Mouse (Mus musculus) midbrain, embryonic 12.5 days (tissue): ENCODE measurements around the gene Med29. TPM values are rescaled to one million over a fixed set of nuclear protein-coding genes. Genes with fewer than 3 reads are reported as not detected.

Experiments used
- ATAC-seq: fragments of 200-750 bp; cut with Nextera tagmentation; 2 replicates; pipeline ENCODE4 v1.8.0; 2017; ENCODE audit warnings: low read depth, moderate TSS enrichment, moderate library complexity; ENCODE audit not compliant: low FRiP score
- H3K27ac ChIP-seq: fragments of 300-500 bp; sonication (generic); replicated peaks from 2 replicates; pipeline ENCODE4 v1.5.1; 2016; ENCODE audit warnings: mild to moderate bottlenecking
- H3K27me3 ChIP-seq: fragments of 300-500 bp; sonication (generic); 2 replicates; pipeline ENCODE4 v1.6.1; 2016; ENCODE audit warnings: mild to moderate bottlenecking
- H3K36me3 ChIP-seq: fragments of 300-500 bp; sonication (generic); 2 replicates; pipeline ENCODE4 v1.6.1; 2016
- H3K4me1 ChIP-seq: fragments of 300-500 bp; sonication (generic); 2 replicates; pipeline ENCODE4 v1.6.1; 2016
- H3K4me2 ChIP-seq: fragments of 300-500 bp; sonication (generic); replicated peaks from 2 replicates; pipeline ENCODE4 v1.6.1; 2016; ENCODE audit warnings: mild to moderate bottlenecking, moderate library complexity
- H3K4me3 ChIP-seq: fragments of 300-500 bp; sonication (generic); 2 replicates; pipeline ENCODE4 v1.5.1; 2016; ENCODE audit warnings: mild to moderate bottlenecking
- H3K9ac ChIP-seq: fragments of 300-500 bp; sonication (generic); replicated peaks from 2 replicates; pipeline ENCODE4 v1.6.1; 2016; ENCODE audit warnings: mild to moderate bottlenecking, moderate library complexity
- H3K9me3 ChIP-seq: fragments of 300-500 bp; sonication (generic); 2 replicates; pipeline ENCODE4 v1.6.1; 2016; ENCODE audit warnings: mild to moderate bottlenecking
- WGBS: fragments of 180-500 bp; shearing (Covaris S2); methylation state at CpG from one replicate; pipeline ENCODE4 v1.1.7; 2016; 5-methylcytosine and 5-hydroxymethylcytosine counted together
- polyA plus RNA-seq: library from polyadenylated mRNA; unstranded; fragments of >200 nt; fragmentation: Nextera tagmentation; extraction: Ambion mirVana; gene quantifications from 2 replicates; pipeline ENCODE4 v1.2.1, GENCODE M21; 2016

The Med29 gene
- polyA plus RNA-seq, 1 experiment from 2014 or later, result 46.9 TPM

GRCm38 (mm10) chr7:28372251-28373108 lies 20.0 kb downstream of the Med29 start, which contains the start of gene Plekhg2:
Gene Plekhg2, minus strand, starts transcription at chr7:28372599.
- Histone ChIP-seq H3K9ac (peak within 1 kb of the TSS; percentile 86), H3K9me3 (no peaks in the 10 kb centered on the region), H3K36me3 (peaks cover 27% of the 10 kb centered on the region), H3K4me3 (peak within 1 kb of the TSS; percentile 81), H3K4me1 (peaks cover 45% of the 10 kb centered on the region), H3K4me2 (peak within 1 kb of the TSS; percentile 87), H3K27ac (peak within 1 kb of the TSS; percentile 91), H3K27me3 (peaks cover 9% of the 10 kb centered on the region)
- WGBS, result under 1% methylated on average over 56 of the region's 66 CpGs
- ATAC-seq, result peak; percentile 82

DNA sequence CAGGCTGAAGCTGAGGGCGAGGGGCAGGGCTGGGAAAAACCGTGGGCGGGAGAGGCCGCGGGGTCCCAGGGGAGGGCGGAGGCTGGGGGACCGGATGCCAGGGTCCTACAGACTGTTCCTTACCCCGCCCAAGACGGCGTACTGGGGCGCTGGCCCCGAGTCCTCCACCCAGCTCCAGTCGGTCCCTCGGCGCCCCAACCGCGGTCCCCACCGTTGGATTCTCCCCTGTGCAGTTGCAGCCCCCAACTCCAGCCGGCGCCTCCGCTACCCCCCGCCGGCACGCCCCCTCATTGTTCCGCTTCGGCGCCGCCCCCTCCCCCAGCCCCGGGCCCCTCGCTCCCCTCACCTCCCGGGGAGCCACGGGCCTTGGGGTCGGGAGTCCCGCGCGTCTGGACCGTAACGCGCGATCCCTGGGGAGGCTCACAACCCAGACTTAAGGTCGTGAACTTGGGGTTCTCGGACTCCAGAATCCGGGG lies 21.0 kb downstream of the Med29 start:
- H3K4me3 ChIP-seq, result peak overlapping the region; percentile 81
- peaks cover 40% of the 10 kb centered on the region for H3K4me1 ChIP-seq
- H3K27me3 ChIP-seq, result 0 out of 2 replicates have a peak, but pooled peaks cover 3% of the 10 kb centered on the region
- H3K9me3 ChIP-seq, result no peaks in the 10 kb centered on the region
- H3K36me3 ChIP-seq, result peaks cover 36% of the 10 kb centered on the region
- 1% methylated on average over 37 of the region's 43 CpGs for WGBS
- H3K4me2 ChIP-seq, result peak overlapping the region; percentile 87
- peak overlapping the region; percentile 91 for H3K27ac ChIP-seq
- peak overlapping the region; percentile 86 for H3K9ac ChIP-seq
- no peak for ATAC-seq

GRCm38 (mm10) chr7:28370977-28371513 lies 21.5 kb downstream of the Med29 start:
- Histone ChIP-seq H3K27ac (peak overlapping the region; percentile 91), H3K4me2 (peak overlapping the region; percentile 87), H3K36me3 (peaks cover 41% of the 10 kb centered on the region), H3K27me3 (no peaks in the 10 kb centered on the region), H3K9ac (peak overlapping the region; percentile 86), H3K9me3 (no peaks in the 10 kb centered on the region), H3K4me1 (peaks cover 35% of the 10 kb centered on the region), H3K4me3 (peak overlapping the region; percentile 81)
- ATAC-seq, result no peak
- WGBS, result 12% methylated on average over 11 of the region's 11 CpGs

DNA sequence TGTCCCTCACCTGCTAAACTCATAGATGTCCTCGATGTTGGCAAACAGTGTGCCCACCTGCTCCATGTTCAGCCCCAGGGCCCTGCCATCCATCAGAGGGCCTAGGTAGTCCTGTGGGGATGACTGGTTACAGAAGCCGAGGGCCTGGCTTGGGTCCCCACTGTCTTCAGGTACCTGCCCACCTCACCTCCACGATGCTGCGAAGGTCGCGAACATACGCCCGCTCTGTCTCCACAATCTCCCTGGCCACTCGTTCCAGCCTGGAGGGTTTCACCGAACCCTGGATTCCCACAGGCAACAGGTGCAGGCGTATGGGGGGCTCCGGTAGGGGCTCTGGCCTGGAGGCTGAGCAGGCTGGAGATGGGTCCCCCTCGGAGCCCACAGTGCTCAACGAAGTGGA lies 22.5 kb downstream of the Med29 start:
- H3K36me3 ChIP-seq, result peaks cover 50% of the 10 kb centered on the region
- H3K4me1 ChIP-seq, result peaks cover 28% of the 10 kb centered on the region
- 95% methylated on average over 14 of the region's 14 CpGs for WGBS
- no peak overlapping the region for H3K27ac ChIP-seq
- H3K4me3 ChIP-seq, result peak overlapping the region; percentile 81
- ATAC-seq, result no peak
- H3K9me3 ChIP-seq, result no peaks in the 10 kb centered on the region
- H3K4me2 ChIP-seq, result peak overlapping the region; percentile 87
- H3K9ac ChIP-seq, result peak overlapping the region; percentile 86
- H3K27me3 ChIP-seq, result no peaks in the 10 kb centered on the region

GRCm38 (mm10) chr7:28368276-28368920 lies 24.1 kb downstream of the Med29 start:
- WGBS, result 92% methylated on average over 16 of the region's 16 CpGs
- Histone ChIP-seq H3K4me2 (no peak overlapping the region), H3K27me3 (no peaks in the 10 kb centered on the region), H3K4me3 (no peak overlapping the region), H3K9me3 (no peaks in the 10 kb centered on the region), H3K27ac (no peak overlapping the region), H3K4me1 (peaks cover 25% of the 10 kb centered on the region), H3K9ac (peak overlapping the region; percentile 16; the same call in 1 of the 2 replicates), H3K36me3 (peaks cover 65% of the 10 kb centered on the region)
- no peak for ATAC-seq

- 91% methylated on average over 16 of the region's 16 CpGs for WGBS
- H3K27ac ChIP-seq, result no peak overlapping the region
- no peak overlapping the region for H3K4me3 ChIP-seq
- peaks cover 68% of the 10 kb centered on the region for H3K36me3 ChIP-seq
- H3K27me3 ChIP-seq, result no peaks in the 10 kb centered on the region
- H3K9ac ChIP-seq, result 0 out of 2 replicates have a peak overlapping the region, but pooled peaks have one; percentile 16
- H3K4me2 ChIP-seq, result no peak overlapping the region
- peaks cover 25% of the 10 kb centered on the region for H3K4me1 ChIP-seq
- no peak for ATAC-seq
- H3K9me3 ChIP-seq, result no peaks in the 10 kb centered on the region
These were observed 24.7 kb downstream of the Med29 start for GRCm38 (mm10) chr7:28367663-28368275.

- Histone ChIP-seq H3K36me3 (peaks cover 77% of the 10 kb centered on the region), H3K4me2 (no peak overlapping the region), H3K9me3 (no peaks in the 10 kb centered on the region), H3K27ac (no peak overlapping the region), H3K4me3 (no peak overlapping the region), H3K4me1 (peaks cover 15% of the 10 kb centered on the region), H3K9ac (no peak overlapping the region), H3K27me3 (no peaks in the 10 kb centered on the region)
- 92% methylated on average over 16 of the region's 16 CpGs for WGBS
- no peak for ATAC-seq
These were observed 30.0 kb downstream of the Med29 start for GRCm38 (mm10) chr7:28362441-28363060.

DNA sequence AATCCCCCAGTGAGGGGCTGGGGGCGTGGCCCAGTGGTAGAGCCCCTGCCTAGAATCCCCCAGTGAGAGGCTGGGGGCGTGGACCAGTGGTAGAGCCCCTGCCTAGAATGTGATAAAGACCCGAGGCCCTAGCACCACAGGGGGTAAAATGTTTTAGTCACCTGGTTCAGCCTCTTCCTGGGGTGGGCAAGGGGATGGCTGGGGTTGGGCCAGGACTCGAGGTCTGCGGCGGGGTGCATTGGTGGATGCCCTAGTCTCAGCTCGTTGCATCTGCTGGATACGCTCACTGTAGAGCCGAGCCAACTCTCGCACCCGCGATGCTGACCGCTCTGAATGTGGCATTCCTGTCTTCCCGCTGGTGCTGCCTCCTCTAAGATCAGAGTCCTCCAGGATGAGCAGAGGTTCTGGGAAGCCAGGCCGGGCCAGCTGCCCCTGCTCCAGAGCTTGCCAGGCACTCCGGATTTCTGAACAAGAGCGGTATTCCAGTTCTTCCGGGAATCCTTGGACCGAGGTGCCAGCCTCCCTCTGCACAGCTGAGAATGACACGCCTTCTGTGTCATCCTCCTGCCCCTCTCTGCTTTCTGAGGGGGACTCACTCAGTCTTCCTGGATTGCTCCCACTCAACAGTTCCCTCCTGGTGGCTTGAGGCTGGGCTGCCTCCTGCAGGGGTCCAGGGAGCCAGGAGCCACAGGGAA lies 30.7 kb downstream of the Med29 start:
- H3K27me3 ChIP-seq, result no peaks in the 10 kb centered on the region
- H3K9ac ChIP-seq, result no peak overlapping the region
- H3K9me3 ChIP-seq, result no peaks in the 10 kb centered on the region
- H3K27ac ChIP-seq, result no peak overlapping the region
- peaks cover 22% of the 10 kb centered on the region for H3K4me1 ChIP-seq
- ATAC-seq, result no peak
- WGBS, result 95% methylated on average over 20 of the region's 20 CpGs
- H3K4me3 ChIP-seq, result no peak overlapping the region
- H3K36me3 ChIP-seq, result peaks cover 69% of the 10 kb centered on the region
- H3K4me2 ChIP-seq, result no peak overlapping the region

DNA sequence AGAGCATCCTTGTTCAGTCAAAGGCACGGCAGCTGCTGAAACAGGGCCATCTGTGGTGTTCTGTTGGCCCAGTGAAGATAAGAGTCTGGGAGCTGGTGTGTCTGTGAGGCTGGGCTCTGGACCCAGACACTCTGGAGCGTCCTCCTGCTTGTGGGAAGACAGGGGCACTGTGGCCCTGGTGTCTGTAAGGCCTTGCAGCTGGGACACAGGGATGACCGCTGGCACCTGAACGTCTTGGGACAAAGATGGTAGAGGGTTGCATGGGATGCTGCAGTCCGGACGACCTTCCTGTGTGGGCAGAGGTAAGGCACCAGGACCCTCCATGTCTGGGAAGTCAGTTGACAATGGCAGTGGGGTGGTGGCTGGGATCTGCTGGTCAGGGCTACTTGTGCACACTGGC lies 32.2 kb downstream of the Med29 start:
- H3K36me3 ChIP-seq, result peaks cover 60% of the 10 kb centered on the region
- WGBS, result 89% methylated on average over 6 of the region's 6 CpGs
- no peak overlapping the region for H3K4me2 ChIP-seq
- no peak overlapping the region for H3K4me3 ChIP-seq
- H3K27me3 ChIP-seq, result no peaks in the 10 kb centered on the region
- no peak overlapping the region for H3K27ac ChIP-seq
- peaks cover 26% of the 10 kb centered on the region for H3K4me1 ChIP-seq
- H3K9me3 ChIP-seq, result no peaks in the 10 kb centered on the region
- ATAC-seq, result no peak
- no peak overlapping the region for H3K9ac ChIP-seq

GRCm38 (mm10) chr7:28359854-28360253 lies 32.7 kb downstream of the Med29 start:
- ATAC-seq, result no peak
- H3K4me3 ChIP-seq, result no peak overlapping the region
- 96% methylated on average over 10 of the region's 10 CpGs for WGBS
- H3K27ac ChIP-seq, result no peak overlapping the region
- H3K9me3 ChIP-seq, result no peaks in the 10 kb centered on the region
- no peaks in the 10 kb centered on the region for H3K27me3 ChIP-seq
- H3K36me3 ChIP-seq, result peaks cover 59% of the 10 kb centered on the region
- H3K4me1 ChIP-seq, result peaks cover 26% of the 10 kb centered on the region
- no peak overlapping the region for H3K9ac ChIP-seq
- no peak overlapping the region for H3K4me2 ChIP-seq

DNA sequence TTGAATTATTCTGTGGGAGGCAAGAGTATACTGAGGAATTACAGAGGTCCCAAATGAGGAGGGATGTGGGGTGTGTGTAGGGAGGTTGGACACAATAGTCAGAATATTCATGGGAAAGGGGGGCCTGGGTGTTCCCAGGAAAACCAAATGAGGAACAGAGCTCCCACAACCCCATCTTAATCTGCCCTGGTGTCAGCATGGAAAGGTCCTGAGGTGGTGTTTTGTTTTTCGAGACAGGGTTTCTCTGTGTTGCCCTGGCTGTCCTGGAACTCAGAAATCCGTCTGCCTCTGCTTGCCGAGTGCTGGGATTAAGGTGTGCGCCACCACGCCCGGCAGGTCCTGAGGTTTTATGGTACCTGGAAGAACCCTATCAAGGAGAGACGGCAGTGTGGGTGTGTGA lies 34.1 kb downstream of the Med29 start:
- Histone ChIP-seq H3K27me3 (no peaks in the 10 kb centered on the region), H3K4me2 (0 out of 2 replicates have a peak overlapping the region, but pooled peaks have one; percentile 2), H3K9ac (peak overlapping the region; percentile 39), H3K36me3 (peaks cover 60% of the 10 kb centered on the region), H3K27ac (peak overlapping the region; percentile 54), H3K9me3 (no peaks in the 10 kb centered on the region), H3K4me1 (peaks cover 26% of the 10 kb centered on the region), H3K4me3 (no peak overlapping the region)
- peak; percentile 31; the same call in 1 of the 2 replicates for ATAC-seq
- 39% methylated on average over 7 of the region's 7 CpGs for WGBS
